Mouse (Mus musculus) frontal cortex, postnatal 14 days (tissue): ENCODE measurements at regions not wholly inside any gene's neighbourhood (a gene's known extent, or its start where the extent isn't known, plus 50 kb on each side); places are given as distances from the start of the nearest gene placed in this dataset.

Source experiments
- DNase-seq, 2 experiments: peaks; one replicate each; pipeline ENCODE4 v3.0.0; 2022; ENCODE audit warnings: low spot score in 2 of 2

- no peak for DNase-seq
Measured at GRCm38 (mm10) chr11:45241671-45242070, 610.2 kb upstream of the Clint1 start.

GRCm38 (mm10) chr11:45244796-45245195 is 607.1 kb upstream of the Clint1 start:
- no peak for DNase-seq

GRCm38 (mm10) chr11:45256019-45256418 is 595.8 kb upstream of the Clint1 start:
- DNase-seq = no peak

- no peak for DNase-seq
Measured at GRCm38 (mm10) chr11:45262198-45262597, 589.7 kb upstream of the Clint1 start.

- DNase-seq = no peak
Measured at GRCm38 (mm10) chr11:45264001-45264400, 587.9 kb upstream of the Clint1 start.

GRCm38 (mm10) chr11:45265171-45265988 is 586.5 kb upstream of the Clint1 start:
- DNase-seq = no peak

- DNase-seq = no peak
Measured at GRCm38 (mm10) chr11:45265989-45266302, 585.9 kb upstream of the Clint1 start.

- DNase-seq = no peak
Measured at GRCm38 (mm10) chr11:45269215-45269614, 582.6 kb upstream of the Clint1 start.

- DNase-seq = no peak
Measured at GRCm38 (mm10) chr11:45271206-45271605, 580.6 kb upstream of the Clint1 start.

GRCm38 (mm10) chr11:45274446-45275119 is 577.3 kb upstream of the Clint1 start:
- no peak for DNase-seq

GRCm38 (mm10) chr11:45275170-45275569 is 576.7 kb upstream of the Clint1 start:
- no peak for DNase-seq

GRCm38 (mm10) chr11:45296772-45297171 is 555.1 kb upstream of the Clint1 start:
- no peak for DNase-seq

GRCm38 (mm10) chr11:45311934-45312333 is 539.9 kb upstream of the Clint1 start:
- DNase-seq = no peak

- no peak for DNase-seq
Measured at GRCm38 (mm10) chr11:45323766-45324165, 528.1 kb upstream of the Clint1 start.

GRCm38 (mm10) chr11:45330319-45330718 is 521.5 kb upstream of the Clint1 start:
- no peak for DNase-seq

GRCm38 (mm10) chr11:45333756-45334155 is 518.1 kb upstream of the Clint1 start:
- no peak for DNase-seq

GRCm38 (mm10) chr11:45349331-45349730 is 502.5 kb upstream of the Clint1 start:
- no peak for DNase-seq

- no peak for DNase-seq
Measured at GRCm38 (mm10) chr11:45365343-45365742, 486.5 kb upstream of the Clint1 start.

- DNase-seq = no peak
Measured at GRCm38 (mm10) chr11:45389243-45390146, 462.4 kb upstream of the Clint1 start.

- DNase-seq = no peak
Measured at GRCm38 (mm10) chr11:45396009-45396408, 455.8 kb upstream of the Clint1 start.

GRCm38 (mm10) chr11:45398188-45398587 is 453.7 kb upstream of the Clint1 start:
- no peak for DNase-seq

- DNase-seq = no peak
Measured at GRCm38 (mm10) chr11:45404377-45405029, 447.3 kb upstream of the Clint1 start.
